Mouse (Mus musculus) small intestine, adult 2 months (tissue): ENCODE measurements around the gene Olfr201. TPM values are rescaled to one million over a fixed set of nuclear protein-coding genes. Genes with fewer than 3 reads are reported as not detected.
"Not testable (repeated sequence)": the region's sequence is repeated elsewhere in the genome, so short reads cannot be mapped to it uniquely, and the experiment has no call there.

Experiments
- H3K27ac ChIP-seq: fragments of 200-500 bp; 2 replicates; pipeline ENCODE4 v1.5.1; 2012; ENCODE audit warnings: low read depth, low read length, control low read depth, inconsistent platforms; ENCODE audit not compliant: insufficient read depth
- H3K27me3 ChIP-seq: fragments of 200-500 bp; 2 replicates; pipeline ENCODE4 v1.6.1; 2012; ENCODE audit warnings: mild to moderate bottlenecking, moderate library complexity, low read length, inconsistent platforms; ENCODE audit not compliant: control insufficient read depth, insufficient read depth
- H3K36me3 ChIP-seq: fragments of 200-500 bp; 2 replicates; pipeline ENCODE4 v1.6.1; 2012; ENCODE audit warnings: mild to moderate bottlenecking, low read length, control low read depth, inconsistent platforms; ENCODE audit not compliant: control insufficient read depth, insufficient read depth
- H3K4me1 ChIP-seq: fragments of 200-500 bp; 2 replicates; pipeline ENCODE4 v1.6.1; 2012; ENCODE audit warnings: low read length, inconsistent platforms, mixed read lengths; ENCODE audit not compliant: control insufficient read depth, insufficient read depth, insufficient read length
- H3K4me3 ChIP-seq: fragments of 200-500 bp; 2 replicates; pipeline ENCODE4 v1.5.1; 2012; ENCODE audit warnings: low read depth, mild to moderate bottlenecking, control low read depth, inconsistent platforms, low read length, moderate library complexity
- CTCF ChIP-seq: fragments of 200-500 bp; IDR thresholded peaks from 2 replicates; pipeline ENCODE4 v1.5.1; 2012; ENCODE audit warnings: low read depth, mild to moderate bottlenecking, control low read depth, inconsistent platforms, low read length, moderate library complexity, mixed read lengths; ENCODE audit not compliant: insufficient replicate concordance, insufficient read length; ENCODE audit errors: extremely low read depth
- POLR2A ChIP-seq: fragments of 200-500 bp; IDR thresholded peaks from 2 replicates; pipeline ENCODE4 v1.6.1; 2012; ENCODE audit warnings: low read depth, mild to moderate bottlenecking, control low read depth, inconsistent platforms, low read length, moderate library complexity
- WGBS: fragments of 180-500 bp; shearing (Covaris S2); methylation state at CpG from one replicate; pipeline ENCODE4 v1.1.7; 2018; 5-methylcytosine and 5-hydroxymethylcytosine counted together
- polyA plus RNA-seq: library from polyadenylated mRNA; depleted of rRNA; stranded (reverse); fragments of >200 nt; gene quantifications from 2 replicates; pipeline ENCODE4 v1.2.3, GENCODE M21; 2012; rRNA removed

Olfr201 gene
- polyA plus RNA-seq: not detected in 2 replicates

- H3K27me3 ChIP-seq, H3K36me3 ChIP-seq, H3K4me3 ChIP-seq, H3K4me1 ChIP-seq, H3K27ac ChIP-seq: not testable (repeated sequence)
- 84% methylated on average over 4 of the region's 4 CpGs for WGBS
Observed at GRCm38 (mm10) chr16:59272532-59272931, at the start of gene Olfr201. Olfr201 (minus strand) TSS chr16:59272632.

- no peak within 1 kb of the TSS for H3K4me3 ChIP-seq
- TF ChIP-seq CTCF: no peak
- no peak for TF ChIP-seq POLR2A
- no peaks in the 10 kb centered on the region for H3K27me3 ChIP-seq
- H3K27ac ChIP-seq: no peak within 1 kb of the TSS
- no peaks in the 10 kb centered on the region for H3K4me1 ChIP-seq
- no peaks in the 10 kb centered on the region for H3K36me3 ChIP-seq
Observed at GRCm38 (mm10) chr16:59318148-59318547, 45.7 kb upstream of the Olfr201 start, which contains the start of gene Olfr204. Olfr204 (minus strand) TSS chr16:59318248.

GRCm38 (mm10) chr16:59298581-59298980 is 26.1 kb upstream of the Olfr201 start, which contains the start of gene Olfr203:
Olfr203 (plus strand) TSS chr16:59298881.
- no peaks in the 10 kb centered on the region for H3K4me1 ChIP-seq
- no peaks in the 10 kb centered on the region for H3K27me3 ChIP-seq
- H3K36me3 ChIP-seq: no peaks in the 10 kb centered on the region
- no peak within 1 kb of the TSS for H3K27ac ChIP-seq
- H3K4me3 ChIP-seq: no peak within 1 kb of the TSS
- WGBS: 79% methylated on average over 2 of the region's 2 CpGs
- no peak for TF ChIP-seq POLR2A
- no peak for TF ChIP-seq CTCF

- H3K27me3 ChIP-seq, H3K4me3 ChIP-seq, H3K36me3 ChIP-seq, H3K4me1 ChIP-seq, H3K27ac ChIP-seq: not testable (repeated sequence)
- WGBS: 72% methylated on average over 9 of the region's 9 CpGs
Observed at GRCm38 (mm10) chr16:59287576-59287975, 15.1 kb upstream of the Olfr201 start.

GRCm38 (mm10) chr16:59286693-59287092 is 14.3 kb upstream of the Olfr201 start, which contains the start of gene Olfr202:
Olfr202 (minus strand) TSS chr16:59286793.
- Histone ChIP-seq H3K4me3 (no peak within 1 kb of the TSS), H3K4me1 (no peaks in the 10 kb centered on the region), H3K27me3 (no peaks in the 10 kb centered on the region), H3K36me3 (no peaks in the 10 kb centered on the region), H3K27ac (no peak within 1 kb of the TSS)
- TF ChIP-seq POLR2A (no peak), CTCF (no peak)
- 79% methylated on average over 1 of the region's 1 CpGs for WGBS

GRCm38 (mm10) chr16:59283476-59283875 is 11.0 kb upstream of the Olfr201 start:
- Histone ChIP-seq H3K36me3 (no peaks in the 10 kb centered on the region), H3K4me1 (no peaks in the 10 kb centered on the region), H3K4me3 (no peak overlapping the region), H3K27me3 (no peaks in the 10 kb centered on the region), H3K27ac (no peak overlapping the region)
- WGBS: 43% methylated on average over 1 of the region's 1 CpGs
- TF ChIP-seq CTCF (no peak), POLR2A (no peak)

GRCm38 (mm10) chr16:59280542-59280941 is 8.1 kb upstream of the Olfr201 start:
- no peaks in the 10 kb centered on the region for H3K4me1 ChIP-seq
- WGBS: 43% methylated on average over 3 of the region's 3 CpGs
- no peaks in the 10 kb centered on the region for H3K36me3 ChIP-seq
- TF ChIP-seq CTCF (no peak), POLR2A (no peak)
- no peak overlapping the region for H3K27ac ChIP-seq
- no peak overlapping the region for H3K4me3 ChIP-seq
- no peaks in the 10 kb centered on the region for H3K27me3 ChIP-seq

- H3K4me1 ChIP-seq, H3K27me3 ChIP-seq, H3K27ac ChIP-seq, H3K36me3 ChIP-seq, H3K4me3 ChIP-seq: not testable (repeated sequence)
- 52% methylated on average over 4 of the region's 4 CpGs for WGBS
Observed at GRCm38 (mm10) chr16:59269097-59269496, 3.3 kb downstream of the Olfr201 start.
